Mouse (Mus musculus): ENCODE data around the gene Arhgap1. TPM values are rescaled to one million over a fixed set of nuclear protein-coding genes. Genes with fewer than 3 reads are reported as not detected.
A peak's percentile ranks its signal among the peaks of the same experiment; 100 is the strongest.
"Not testable (repeated sequence)": the region's sequence is repeated elsewhere in the genome, so short reads cannot be mapped to it uniquely, and the experiment has no call there.

The Arhgap1 gene
- 58.7 and 68.6 TPM in 2 replicates for total RNA-seq (2021)
- long read RNA-seq, transcript Arhgap1-202 (14 exons, 3,201 nt) = major isoform, 8 of 35 reads
- long read RNA-seq, partial matches to known transcripts = 17 of 35 reads
- long read RNA-seq, other reads (novel, unspliced or antisense) = 5 of 35 reads

DNA sequence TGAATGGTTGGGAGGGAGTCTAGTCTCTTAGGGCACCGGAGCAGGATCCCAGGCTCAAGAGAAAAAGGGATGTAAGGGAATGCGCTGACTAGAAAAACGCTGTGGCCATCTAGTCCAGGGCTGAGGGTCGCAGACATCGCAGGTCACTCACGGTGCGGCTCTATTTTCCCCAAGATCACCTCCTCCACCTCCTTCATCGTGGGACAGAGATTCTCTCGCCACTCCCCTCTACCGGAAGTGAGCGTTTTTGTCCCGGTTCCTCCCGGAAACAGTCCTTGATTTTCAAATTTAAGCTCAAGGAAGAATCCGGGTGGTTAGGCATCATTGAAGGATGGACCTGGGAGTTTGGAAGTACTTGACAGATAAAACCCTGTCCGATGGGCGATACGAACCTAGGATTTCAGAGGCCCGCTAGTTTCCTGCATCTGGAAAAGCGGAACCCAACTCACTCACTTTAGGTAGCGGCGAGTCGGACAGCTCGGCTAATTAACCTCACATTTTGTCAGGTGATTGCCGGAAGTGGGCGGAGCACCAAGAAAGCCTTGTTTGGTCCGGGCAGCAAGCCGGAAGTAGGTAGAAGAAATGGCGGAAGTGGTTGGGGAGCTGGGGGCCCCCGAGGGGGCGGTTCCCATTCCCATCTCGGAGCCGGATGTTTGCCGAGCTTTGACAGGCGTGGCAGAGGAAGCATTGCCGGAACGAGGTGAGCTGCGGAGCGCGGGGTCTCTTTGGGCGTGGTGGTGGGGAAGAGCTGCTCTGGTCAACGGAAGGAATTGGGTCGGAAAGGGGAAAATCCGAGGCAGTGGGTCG, at the start of gene Arhgap1, which contains the start of gene Zfp408:
Gene Arhgap1, plus strand, starts transcription at position 308 of the 807 bp plus-strand sequence.
Gene Zfp408, minus strand, starts transcription at position 239 of the 807 bp plus-strand sequence.
- DNase-seq = peak; percentile 94

DNA sequence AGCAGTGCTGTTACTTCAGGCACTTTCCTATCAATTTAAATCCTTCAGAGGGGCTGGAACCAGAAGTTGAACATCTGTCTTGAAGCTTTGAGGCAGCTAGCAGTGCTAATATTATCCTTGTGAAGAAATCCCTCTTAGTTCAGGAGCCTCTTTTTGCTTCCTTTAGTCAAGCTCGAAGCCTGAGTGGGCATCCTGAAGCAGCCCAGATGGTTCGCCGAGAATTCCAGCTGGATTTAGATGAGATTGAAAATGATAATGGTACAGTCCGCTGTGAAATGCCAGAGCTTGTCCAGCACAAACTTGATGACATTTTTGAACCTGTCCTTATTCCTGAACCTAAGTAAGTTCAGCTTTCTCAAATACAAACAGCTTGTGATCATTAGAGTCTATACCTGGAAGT, 49.2 kb upstream of the Arhgap1 start:
- no peak for DNase-seq

DNA sequence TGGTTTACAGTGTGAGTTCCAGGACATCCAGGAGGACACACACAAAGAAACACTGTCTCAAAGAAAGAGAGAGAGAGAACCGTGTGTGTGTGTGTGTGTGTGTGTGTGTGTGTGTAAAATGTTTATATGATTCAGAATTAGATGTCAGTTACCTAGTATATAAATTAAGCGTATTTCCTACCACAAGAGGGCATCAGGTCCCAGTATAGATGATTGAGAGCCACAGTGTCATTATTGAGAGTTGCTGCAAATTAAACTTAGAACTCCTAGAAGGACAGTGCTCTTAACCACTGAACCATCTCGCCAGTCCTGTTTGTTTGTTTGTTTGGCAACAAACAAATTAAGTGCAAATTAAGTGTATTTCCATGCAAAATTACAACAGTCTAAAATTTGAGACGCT, 47.3 kb upstream of the Arhgap1 start:
- no peak for DNase-seq

- not testable (repeated sequence) for DNase-seq
These were observed 40.3 kb upstream of the Arhgap1 start for GRCm38 (mm10) chr2:91609370-91609769.

GRCm38 (mm10) chr2:91622356-91622755, 27.3 kb upstream of the Arhgap1 start:
- DNase-seq = no peak

- DNase-seq = not testable (repeated sequence)
These were observed 26.3 kb upstream of the Arhgap1 start for GRCm38 (mm10) chr2:91623366-91623765.

GRCm38 (mm10) chr2:91627486-91627885, 22.2 kb upstream of the Arhgap1 start:
- no peak for DNase-seq

GRCm38 (mm10) chr2:91628171-91628570, 21.5 kb upstream of the Arhgap1 start:
- no peak for DNase-seq

DNA sequence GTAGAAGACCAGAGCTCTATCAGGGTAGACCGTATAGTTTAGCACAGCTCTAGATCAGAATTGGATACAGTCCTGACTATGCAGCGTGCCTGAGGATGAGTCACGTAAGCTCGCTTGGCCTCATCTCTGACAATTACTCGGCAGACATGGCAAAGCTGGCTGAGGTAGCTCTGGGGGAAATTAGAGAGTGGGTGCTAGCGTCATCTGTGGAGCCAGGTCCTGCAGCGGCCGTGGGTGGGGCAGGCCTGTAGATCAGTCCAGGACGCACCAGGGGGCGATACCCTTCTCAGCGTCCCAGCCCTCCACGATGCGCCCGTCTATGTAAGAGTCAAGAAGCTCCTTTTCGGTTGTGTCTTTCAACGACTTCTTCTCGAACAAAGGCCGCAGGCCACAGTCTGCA, 20.0 kb upstream of the Arhgap1 start:
- DNase-seq = no peak

DNA sequence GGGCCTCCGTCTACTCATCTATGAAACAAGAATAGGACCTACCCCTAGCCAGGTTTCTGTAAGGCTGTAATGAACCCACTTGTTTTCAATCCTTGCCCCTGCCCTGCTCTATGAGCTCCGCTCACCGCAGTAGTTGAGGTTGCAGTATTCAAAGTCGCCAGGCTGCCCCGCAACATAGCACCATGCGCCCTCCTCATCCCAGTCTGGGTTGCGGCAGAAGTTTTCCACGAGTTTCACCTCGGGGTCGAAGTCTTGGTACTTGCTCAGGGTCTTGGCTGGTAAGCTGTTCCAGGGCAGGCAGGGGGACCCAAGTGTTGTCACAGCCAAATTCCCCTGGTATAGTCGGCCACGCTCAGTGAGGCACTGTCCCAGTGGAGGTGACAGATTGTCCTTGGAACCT, 19.3 kb upstream of the Arhgap1 start:
- no peak for DNase-seq

DNA sequence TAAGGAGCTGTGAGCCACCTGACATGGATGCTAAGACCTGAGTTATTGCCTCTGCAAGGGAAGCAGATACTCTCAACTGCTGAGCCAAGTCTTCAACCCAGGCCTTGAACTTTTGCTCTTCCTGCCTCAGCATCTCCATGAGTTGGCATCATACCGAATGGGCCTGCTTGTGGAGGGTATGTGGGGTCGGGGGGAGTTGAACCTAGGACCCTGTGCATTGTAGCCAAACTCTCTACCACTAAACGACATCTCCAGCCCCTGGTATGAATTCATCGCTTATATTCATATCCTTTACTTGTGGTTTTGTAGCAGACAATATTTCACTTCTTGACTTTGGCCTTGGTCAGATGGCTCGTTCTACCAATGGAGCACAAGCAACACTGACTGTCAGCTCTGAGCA, 17.8 kb upstream of the Arhgap1 start:
- no peak for DNase-seq

DNA sequence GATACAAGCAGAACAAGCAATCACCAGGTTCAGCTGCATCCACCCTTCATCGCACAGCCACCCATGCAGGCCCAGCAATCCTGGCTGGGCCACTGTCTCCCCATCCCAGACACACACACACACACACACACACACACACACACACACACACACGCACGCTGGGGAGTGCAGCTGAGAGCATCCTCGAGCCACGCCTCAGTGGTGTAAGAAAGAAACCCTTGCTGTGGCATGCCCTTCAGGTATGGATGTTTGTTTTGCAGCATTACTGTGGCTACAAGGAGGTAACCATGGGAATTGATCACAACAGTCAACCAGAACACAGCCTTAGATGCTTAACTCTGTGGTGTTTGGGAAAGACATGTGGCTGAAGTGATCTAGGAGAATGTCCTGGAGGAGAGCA, 17.3 kb upstream of the Arhgap1 start:
- no peak for DNase-seq

DNA sequence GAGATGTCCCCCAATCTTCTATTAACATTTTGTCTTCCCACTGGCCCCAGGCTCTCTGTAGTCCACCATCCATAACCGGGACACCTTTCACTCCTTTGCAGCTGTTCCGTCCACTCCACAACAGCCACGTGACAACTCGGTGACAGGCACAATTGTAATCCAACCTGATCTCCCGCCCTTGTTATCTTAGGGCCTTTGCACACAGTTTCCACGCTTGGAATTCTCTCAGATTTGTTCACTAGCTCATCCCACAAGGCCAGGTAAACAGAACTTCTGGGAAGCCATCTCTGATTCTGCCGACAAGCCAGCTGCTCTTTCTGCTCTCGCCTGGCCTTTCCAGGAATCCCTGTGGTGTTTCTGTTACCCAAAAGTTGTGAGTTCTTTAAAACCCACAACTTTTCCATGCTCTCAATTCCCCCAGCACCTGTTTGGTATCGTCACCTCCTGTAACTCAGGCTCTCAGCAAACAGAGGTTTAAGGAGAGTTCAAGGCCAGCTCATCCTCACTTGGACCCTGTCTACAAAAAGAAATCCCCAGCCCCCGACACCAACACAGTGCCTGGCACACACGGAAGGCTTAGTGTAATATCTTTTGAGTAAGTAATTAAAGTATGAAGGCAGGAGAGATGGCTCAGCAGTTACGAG, 16.2 kb upstream of the Arhgap1 start:
- no peak for DNase-seq

DNA sequence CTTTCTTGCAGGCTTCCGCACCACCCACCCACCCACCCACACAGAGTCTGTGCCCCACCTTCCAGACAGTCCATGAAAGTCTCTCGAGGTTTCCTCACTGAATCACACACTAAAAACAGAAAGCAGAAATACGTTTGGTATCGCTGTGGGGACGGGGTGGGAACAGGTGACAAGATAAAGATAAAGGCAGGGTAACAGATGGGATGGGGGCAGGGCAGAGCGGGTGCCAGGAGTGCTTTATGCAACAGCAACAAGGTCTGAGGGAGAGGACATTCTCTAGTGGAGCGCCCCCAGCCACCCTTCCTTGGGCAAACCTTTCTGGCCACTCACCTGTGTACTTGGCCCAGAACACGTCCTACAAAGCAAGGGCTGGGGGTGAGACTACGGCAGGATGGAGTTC, 14.8 kb upstream of the Arhgap1 start:
- no peak for DNase-seq

DNA sequence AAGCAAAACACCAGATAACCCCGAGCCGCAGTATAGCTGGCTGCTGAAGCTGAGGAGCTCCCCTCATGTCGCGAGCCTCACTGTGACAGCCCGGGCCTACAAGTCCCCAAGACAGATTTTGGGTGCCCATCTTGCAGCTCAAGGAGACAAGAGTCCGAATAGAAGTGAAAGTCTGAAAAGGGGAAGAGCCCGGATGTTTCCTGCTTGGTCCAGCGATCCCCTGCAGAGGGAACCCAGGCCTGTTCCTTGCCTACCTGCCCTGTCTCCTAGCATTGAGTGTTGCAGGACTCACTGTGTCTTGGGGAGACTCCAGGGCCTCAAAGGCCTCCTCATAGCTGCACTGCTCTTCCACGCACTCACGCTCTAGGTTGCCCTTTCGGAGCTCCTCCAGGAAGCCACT, 14.2 kb upstream of the Arhgap1 start:
- no peak for DNase-seq

DNA sequence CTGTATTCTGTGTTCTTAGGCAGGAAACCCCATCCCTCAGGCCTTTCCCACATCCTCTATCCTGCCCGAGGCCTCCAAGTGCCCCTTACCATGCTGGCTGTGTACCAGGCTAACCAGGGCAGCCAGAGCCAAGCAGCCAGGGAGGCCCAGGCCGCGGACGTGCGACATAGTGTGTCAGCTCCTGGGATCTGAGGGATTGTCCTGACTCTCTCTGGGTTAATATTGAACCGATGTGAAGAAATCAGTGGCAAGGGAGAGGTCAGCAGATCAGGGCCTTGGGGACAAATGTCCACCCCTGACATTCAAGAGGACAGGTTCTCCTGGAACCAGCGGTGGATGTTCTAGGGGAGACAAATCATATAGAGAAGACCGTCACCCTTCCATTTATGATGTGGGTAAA, 13.4 kb upstream of the Arhgap1 start, which contains the start of gene F2:
Gene F2, minus strand, starts transcription at position 186 of the 400 bp plus-strand sequence.
- DNase-seq = no peak

DNA sequence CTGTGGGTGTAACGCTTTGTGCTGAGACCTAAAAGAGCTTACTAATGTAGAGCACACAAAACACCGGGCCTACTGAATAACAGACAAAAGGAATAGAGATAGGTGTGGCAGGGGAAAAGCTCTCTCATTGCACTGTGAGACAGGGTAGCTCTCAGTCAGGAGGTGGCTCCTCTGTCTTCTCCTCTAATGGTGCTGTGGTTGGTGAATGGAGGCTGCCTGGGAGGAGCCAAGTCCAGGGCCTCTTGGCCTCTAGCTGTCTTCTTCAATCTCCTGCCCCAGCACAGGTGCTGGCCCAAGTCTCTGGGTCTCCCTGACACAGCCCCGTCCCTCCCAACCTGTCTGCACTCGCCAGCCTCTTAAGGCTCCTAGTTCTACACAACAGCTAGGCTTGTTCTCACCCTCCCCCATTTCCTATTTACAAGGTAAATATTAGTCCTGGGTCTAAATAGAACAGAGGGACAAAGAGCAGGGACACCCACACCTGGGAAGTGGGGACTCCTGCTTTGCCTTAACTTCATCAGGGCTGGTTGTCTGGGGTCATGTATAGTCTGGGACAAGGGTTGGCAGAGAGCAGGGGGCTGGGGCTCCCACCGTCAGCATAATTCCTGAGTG, 12.8 kb upstream of the Arhgap1 start:
- no peak for DNase-seq

DNA sequence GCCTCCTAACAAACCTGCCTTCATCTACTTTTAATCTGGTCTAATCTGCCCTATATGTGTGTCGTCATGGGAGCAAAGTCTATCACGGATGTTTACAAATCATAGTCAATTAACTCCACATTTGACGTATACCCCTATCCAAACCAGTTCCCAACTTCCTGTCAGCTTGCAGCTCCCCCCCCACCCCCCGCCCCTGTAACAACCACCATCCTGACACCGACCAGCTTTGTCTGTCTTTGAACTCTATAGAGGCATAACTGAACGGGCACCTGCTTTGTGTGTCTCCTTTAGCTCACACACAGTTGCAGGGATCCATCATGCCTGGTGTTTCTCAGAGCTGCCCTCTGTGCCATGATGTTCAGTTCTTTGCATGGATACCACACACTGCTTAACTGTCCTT, 10.7 kb upstream of the Arhgap1 start:
- no peak for DNase-seq

DNA sequence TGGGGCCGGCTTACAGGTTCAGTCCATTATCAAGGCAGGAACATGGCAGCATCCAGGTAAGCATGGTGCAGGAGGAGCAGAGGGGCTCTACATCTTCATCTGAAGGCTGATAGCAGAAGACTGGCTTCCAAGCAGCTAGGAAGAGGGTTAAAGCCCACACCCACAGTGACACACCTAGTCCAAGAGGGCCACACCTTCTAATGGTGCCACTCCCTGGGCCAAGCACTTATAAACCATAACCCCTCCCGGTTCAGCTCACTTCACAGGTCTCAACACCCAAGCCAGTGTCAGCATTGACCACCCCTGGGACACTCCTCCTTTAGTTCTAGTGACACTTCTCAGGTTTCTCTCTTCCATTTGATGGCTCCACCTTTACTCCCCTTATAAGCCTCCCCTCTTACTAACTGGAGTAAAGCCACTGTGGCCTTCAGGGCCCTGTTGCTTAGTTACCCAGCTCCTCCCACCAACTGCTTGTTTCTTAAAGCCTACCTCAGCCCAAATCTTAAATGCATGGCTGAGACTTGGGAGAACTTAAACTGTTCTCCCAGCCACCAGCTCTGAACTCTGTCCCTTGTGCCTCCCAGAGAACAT, 6.7 kb upstream of the Arhgap1 start:
- no peak for DNase-seq

DNA sequence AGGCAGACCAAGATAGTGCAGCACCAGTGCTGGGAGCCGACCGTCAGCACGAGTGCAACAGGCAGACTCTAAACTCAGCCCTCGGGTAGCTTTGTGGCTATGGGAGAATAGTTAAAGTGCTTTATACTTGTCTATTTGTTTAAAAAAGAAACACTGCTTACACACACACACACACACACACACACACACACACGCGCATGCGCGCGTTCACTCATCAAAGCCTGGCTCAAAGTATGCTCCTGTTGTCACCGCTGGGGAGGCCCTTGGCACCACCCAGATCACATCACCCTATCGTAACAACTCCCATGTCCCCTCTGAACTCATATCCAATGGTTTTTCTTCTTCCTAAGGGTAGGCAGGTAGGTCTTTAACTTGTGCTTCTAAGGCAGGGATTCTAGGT, 5.6 kb upstream of the Arhgap1 start:
- DNase-seq = no peak

DNA sequence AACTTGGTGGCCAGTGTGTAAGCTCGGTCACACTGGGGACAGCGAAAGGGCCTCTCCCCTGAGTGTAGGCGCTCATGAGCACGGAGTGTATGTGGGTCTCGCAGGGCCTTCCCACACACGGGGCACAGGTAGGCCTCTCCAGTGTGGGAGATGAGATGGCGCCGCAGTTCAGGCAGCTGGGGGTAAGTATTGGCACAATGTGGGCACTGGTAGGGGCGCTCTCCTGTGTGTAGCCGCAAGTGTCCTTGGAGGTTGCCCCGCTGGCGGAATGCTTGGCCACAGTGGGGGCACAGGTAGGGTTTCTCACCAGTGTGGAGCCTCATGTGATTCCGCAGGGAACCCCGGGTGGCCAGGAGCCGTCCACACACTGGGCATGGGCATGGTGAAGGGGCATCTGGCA, 4.3 kb upstream of the Arhgap1 start:
- DNase-seq = no peak

- DNase-seq = no peak
These were observed 3.8 kb upstream of the Arhgap1 start for GRCm38 (mm10) chr2:91645811-91646210.

DNA sequence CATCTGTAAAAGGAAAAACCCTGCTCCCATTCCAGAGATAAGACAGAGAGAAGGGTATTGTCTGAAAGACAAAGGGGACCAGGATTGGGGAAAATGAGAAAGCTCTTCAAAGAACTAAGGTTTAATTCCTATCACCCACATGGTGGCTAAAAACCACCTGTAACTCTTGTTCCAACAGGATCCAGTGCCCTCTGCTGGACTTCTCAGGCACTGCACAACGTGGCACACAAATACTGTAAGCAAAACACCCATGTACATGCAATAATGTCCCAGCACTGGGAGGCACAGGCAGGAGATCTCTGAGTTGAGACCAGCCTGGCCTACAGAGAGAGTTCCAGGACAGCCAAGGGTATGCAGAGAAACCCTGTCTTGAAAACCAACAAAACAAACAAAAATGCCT, 2.9 kb upstream of the Arhgap1 start:
- peak; percentile 50 for DNase-seq

Measured in adrenal gland, postnatal 25 days (tissue).